Mouse (Mus musculus): ENCODE results near the gene Supt3.

The Supt3 gene

DNA sequence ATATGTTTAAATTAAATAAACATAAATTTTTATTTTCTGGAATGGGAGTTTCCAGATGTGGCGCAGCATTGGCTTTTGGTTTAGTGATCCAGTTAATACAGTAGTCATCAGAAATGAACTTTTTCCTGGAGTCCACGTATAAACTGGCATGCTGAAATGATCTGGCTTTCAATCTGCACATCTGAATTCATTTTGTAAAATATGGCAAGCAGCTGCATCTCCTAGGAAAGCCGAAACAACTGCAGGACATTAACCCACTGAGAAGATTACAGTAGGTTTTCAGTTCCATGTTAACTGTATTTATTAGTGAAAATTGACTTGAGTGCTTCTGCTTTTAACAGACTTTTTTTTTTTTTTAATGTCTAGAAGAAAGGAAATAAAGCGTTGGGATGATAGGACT is 5.4 kb downstream of the Supt3 start:
- DNase-seq (ENCODE audit: low read depth): no peak

DNA sequence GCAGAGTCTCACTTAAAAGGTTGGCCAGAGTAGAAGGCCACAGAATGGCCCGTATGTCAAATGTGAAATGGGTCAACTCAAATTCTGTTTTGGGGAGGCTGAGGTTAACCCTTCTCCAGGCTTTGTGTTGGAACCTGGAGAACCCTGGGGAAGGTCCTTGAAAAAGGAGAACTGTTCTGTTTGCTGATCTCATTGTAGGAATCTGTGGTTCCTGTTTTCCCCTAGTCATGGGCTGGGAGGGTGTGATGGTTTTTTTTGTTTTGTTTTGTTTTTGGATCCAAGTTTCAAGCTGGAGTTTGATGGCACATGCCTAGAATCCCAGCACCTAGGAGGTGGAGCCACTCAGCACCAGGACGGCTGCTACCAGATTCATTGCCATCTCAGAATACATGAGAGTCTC is 6.2 kb downstream of the Supt3 start:
- DNase-seq (ENCODE audit: low read depth): peak; percentile 49

DNA sequence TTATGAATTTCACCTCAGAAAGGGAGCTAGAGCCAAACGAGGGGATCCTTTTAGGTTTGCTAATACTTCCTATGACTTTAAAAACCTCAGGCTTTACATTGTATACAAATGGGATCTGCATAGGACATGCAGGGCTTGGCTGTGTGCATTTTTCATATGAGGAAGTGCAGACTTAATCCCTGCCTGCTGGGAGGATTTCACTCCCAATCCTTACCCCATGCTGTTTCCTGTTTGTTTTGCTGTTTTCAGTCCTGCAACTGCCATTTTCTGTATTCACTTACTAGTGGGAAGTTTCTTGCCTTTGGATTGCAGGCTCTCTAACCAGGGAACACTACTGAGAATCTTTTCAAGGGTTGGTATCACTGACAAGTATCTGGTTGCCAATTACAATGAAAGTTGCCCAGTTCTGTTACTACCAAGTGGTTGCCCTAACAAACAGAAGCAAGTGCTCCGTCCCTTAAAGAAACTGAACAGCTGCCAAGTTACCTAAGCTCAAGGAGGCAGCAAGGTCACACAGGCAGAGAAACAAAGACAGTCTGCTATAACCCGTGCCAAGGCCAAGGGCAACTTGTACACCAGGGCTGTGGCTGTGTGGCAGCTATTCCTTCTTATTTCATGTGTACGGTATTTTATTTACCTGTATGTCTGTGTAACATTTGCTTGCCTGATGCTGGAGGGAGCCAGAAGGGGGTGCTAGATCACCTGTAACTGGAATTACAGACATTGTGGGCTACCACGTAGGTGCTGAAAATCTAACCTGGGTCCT is 12.2 kb downstream of the Supt3 start:
- no peak for DNase-seq (ENCODE audit: low read depth)

DNA sequence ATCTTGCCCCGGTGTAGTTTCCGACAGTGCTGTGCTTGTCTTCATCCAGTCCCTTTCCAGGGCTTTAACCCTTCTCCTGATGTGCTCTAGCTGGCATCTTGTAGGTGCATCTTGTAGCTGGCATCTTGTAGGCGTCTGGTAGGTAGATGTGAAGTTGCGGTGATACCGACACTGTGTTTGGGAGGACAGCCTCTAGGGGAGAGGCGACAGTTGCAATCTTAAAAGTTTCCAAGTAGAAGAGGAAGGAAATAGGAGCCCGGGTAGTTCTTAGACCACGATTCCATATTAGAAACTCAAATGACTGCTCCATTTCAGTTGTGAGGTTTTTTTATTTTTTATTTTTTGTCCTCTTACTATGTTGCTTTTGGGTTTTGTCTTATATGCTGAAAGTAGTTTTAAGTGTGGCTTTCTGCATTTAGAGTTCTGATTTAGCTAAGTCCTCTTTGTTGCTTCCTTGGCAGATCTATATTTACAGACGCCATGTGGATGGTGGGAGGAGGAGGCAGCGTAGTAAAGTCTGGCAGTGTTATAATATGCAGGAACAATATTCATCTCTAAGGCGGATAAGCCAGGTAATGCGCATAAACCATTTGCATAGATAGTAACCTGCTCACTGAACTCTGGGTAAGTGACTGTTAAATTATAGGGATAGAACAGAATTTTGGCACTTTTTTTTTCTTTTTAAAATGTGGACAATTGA is 15.4 kb downstream of the Supt3 start:
- DNase-seq (ENCODE audit: low read depth): peak; percentile 51

DNA sequence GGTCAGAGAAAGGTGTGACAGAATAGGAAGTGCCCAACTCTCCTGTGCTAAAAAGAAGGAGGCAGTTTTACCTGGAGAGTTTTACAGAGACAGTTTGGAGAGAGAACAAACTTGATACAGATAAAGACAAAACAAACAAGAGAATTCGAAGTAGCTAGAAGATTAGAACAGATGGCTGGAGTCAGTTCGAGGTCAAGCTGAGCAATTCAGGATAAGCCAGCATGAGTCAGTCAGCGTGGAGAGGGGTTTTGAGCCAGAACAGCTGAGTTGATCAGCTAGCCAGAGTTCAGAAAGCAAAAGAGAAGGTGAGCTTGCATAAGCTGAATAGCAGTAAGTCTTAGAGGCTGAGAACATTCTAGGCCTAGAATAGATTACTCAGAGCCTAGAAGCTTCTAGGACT is 20.4 kb downstream of the Supt3 start:
- DNase-seq (ENCODE audit: low read depth): peak; percentile 79

DNA sequence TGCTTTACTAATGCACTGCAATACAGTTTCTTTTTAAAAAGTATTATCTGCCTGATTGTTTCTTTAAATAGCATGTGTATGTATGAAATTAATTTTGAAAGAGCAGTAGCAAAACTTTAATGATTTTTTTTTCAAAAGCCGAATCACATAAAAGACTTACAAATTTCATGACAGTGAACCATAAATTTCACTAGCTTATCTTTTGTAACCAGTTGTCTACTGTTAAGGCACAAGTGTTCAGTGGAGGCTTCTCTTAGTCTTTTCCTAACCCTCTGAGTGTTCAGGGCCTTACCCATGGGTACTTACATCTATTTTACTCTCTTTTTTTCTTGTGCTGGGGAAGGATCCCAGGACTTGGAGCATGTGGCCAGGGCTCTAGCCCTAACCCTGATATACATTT is 30.1 kb downstream of the Supt3 start:
- DNase-seq (ENCODE audit: low read depth): no peak

DNA sequence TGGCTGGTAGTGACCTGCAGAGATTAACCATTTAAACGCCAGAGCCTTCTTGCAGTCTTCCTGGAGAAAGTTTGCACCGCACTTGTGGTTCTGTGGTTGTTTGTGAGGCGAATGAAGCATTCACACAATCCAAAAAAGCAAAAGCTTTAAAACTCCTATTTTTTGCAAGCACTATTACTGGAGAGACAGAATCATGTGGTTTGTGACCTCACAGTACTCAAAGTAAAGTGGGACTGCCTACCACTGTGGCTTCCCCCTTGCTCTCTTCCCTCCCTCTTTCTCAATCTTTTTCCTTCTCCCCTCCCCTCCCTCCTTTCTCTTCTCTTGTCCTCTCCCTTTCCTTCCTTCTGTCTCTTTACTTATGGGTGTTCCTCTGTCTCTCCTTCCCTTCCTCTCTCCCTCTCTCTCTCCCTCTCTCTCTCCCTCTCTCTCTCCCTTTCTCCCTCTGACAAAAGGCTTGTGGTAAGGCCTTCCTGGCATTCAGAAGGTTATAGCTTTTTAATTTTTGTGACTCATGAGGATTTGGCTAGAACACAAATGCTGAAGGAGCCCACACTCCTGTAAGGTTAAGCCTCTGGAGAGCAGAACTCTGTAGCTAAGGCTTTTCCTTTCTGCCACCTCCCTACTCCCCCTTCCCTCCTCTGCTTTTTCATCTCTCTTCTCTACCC is 37.7 kb downstream of the Supt3 start, which contains the start of gene Runx2:
TSS of gene Runx2 (minus strand) at position 290 of the 668 bp plus-strand sequence.
- DNase-seq (ENCODE audit: low read depth): peak; percentile 83

DNA sequence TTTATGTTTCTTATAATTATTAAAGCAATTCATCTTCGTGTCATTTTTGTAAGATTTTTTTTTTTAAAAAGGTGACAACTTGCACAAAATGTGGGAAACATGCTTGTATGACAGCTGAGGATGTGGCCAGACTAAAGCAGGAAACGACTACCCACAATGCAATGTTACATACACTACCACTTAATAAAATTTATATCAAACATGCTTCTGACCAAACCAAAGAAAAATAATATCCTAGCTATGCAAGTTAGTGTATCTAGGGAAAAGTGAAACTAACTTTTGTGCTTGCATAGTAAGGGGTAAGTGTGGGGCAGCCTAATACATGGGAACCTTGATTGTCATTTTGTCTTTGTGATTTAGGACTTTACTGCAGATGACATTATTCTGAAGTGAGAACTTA is 41.9 kb downstream of the Supt3 start:
- peak; percentile 73 for DNase-seq (ENCODE audit: low read depth)

DNA sequence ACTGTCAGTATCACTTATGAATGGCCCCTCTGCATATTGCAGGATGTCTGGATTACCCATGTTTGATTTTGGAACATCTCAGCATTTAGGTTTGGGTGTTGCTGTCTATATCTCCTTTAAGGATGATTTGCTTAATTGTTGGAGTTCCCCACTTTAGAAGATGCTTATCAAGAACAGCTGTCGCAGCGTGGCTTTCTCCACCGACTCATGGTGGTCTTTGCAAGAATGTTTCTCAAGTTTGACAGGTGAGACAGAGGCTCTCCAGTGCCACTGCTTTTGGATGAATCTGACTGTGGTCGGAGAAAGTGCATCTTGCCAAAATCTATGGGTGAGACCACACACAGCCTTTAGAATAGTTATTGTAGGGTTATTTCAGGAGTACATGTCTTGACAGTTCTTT is 42.9 kb downstream of the Supt3 start:
- no peak for DNase-seq (ENCODE audit: low read depth)

DNA sequence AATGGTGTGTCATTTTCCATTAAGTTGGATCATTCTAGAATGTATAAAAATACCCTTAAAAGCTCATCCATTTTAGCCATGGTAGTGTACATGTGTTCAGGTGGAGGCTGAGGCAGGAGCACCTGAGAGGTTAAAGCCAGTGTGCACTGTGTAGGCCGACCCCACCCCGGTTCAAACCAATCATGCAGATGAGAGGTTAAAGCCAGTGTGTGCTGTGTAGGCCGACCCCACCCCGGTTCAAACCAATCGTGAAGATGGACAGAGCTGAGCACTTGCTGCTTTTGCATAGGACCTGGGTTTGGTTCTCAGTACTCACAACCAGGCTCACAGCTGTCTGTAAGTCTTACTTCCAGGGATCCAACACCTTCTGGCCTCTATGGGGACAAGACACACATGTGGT is 45.0 kb downstream of the Supt3 start:
- no peak for DNase-seq (ENCODE audit: low read depth)

DNA sequence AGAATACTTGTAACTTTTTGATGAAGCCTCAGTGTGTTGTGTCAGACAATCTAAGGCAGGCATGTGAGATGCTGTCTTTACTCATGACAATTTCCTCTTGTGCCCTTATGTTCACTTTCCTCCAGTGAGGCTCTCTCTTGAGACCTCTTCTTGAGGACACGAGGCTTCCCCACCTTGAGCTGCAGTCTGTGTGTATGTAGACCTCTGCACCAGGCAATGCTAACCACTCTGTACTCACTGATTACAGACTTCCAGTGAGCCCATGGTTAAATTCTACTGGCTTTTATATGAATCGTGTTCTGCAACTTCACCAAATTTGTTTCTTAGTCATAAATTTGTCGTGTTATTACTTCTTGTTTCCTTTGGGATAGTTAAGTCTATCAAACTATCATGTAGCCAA is 50.2 kb downstream of the Supt3 start:
- no peak for DNase-seq (ENCODE audit: low read depth)

DNA sequence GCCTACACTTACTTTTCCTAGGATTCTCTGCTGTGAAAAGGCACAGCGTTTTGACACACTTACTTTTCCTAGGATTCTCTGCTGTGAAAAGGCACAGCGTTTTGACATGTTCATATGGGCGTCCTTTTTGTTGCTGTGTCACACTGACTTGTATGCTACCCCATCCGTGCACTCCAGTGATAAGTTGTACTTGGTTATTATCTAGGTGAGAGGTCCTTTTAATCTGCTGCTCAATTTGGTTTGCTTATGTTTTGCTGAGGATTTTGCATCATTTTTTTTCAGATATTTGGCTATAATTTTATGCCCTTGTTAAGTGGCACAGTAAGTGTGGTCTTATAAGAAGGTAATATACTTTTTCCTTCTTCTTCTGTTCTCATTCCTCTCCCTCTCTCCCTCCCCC is 51.0 kb downstream of the Supt3 start:
- DNase-seq (ENCODE audit: low read depth): no peak

DNA sequence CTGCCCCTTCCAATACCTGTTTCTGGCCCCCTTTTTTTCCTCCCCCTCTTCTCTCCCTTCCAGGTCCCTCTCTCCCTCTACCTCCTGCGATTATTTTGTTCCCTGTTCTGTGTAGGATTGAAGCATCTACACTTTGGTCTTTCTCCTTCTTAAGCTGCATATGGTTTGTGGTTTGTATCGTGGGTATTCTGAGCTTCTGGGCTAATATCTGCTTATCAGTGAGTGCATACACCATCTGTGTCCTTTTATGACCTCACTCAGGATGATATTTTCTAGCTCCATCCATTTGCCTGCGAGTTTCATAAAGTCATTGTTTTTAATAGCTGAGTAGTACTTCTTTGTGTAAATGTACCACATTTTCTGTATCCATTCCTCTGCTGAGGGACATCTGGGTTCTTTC is 52.6 kb downstream of the Supt3 start:
- peak; percentile 75 for DNase-seq (ENCODE audit: low read depth)

DNA sequence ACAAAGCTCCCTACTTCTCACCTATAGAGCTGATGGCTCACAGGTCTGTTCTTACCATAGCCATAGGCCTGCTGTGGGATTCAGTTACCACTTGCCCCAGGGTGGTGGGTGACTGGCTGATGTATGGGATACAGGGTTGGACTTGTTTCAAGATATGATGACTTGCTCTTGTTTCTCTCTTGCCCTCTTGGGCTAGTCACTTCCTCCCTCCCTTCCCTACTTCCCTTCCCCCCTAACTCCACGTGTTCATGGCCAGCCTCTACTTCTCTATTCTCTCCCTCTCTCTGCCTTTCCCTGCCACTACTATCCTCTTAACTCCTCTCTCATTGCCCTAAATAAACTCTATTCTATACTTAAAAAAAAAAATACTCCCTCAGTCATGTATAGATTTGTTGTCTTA is 54.2 kb downstream of the Supt3 start:
- peak; percentile 64 for DNase-seq (ENCODE audit: low read depth)

DNA sequence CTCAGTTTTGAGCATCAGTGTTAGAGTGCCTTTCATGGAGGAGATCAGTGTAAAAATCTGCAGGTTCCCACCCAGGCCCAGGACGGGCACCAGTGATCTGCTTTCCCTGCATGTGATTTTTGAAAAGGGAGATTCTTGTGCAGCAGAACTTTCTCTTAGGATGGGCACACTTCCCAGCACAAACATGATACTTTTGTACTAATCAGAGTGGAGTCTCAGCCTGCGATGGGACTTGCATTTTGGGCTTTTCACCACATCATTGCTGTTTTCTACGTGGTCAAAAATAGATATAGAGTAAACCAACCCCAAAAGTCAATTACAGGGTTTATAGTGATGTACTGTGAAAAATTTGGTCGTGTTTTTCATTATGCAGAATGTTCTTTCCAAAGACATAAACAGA is 65.2 kb downstream of the Supt3 start:
- no peak for DNase-seq (ENCODE audit: low read depth)

DNA sequence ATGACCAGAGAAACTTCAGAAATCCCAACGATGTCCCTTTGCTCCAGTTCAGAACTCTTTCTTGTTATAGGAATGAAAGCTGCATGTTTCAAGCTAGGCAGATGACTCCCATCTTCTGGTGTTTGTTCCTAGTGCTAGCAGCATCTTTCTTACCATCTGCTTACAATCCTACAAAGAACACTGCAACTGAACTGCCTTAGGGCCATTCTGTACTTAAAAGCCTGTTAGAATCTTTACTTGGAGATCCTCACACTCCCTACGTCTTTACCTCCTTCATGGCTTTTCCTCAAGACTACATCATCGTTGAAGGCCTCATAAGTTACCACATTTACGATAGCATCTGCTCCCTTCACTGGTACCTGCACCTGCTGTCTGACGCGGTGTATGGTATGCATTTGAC is 86.2 kb downstream of the Supt3 start:
- no peak for DNase-seq (ENCODE audit: low read depth)

DNA sequence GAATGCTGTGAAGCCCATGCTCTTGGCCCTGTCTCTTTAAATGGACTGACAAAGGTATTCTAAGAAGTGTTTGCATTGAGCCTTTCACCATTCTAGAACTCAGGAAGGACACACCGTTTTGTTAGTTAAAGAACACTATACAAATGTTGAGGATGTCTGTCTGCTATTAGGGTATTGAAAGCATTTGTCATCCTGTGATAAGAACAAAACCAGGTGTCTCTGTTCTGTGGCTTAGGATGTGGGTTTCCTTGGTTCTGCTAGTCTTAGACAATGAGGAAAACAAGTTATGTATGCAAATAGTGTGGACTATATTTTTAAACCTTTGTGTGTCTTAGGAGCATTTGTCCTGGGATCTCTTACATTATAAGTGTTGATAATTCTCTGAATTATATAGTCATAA is 116.6 kb downstream of the Supt3 start:
- DNase-seq (ENCODE audit: low read depth): peak; percentile 92

DNA sequence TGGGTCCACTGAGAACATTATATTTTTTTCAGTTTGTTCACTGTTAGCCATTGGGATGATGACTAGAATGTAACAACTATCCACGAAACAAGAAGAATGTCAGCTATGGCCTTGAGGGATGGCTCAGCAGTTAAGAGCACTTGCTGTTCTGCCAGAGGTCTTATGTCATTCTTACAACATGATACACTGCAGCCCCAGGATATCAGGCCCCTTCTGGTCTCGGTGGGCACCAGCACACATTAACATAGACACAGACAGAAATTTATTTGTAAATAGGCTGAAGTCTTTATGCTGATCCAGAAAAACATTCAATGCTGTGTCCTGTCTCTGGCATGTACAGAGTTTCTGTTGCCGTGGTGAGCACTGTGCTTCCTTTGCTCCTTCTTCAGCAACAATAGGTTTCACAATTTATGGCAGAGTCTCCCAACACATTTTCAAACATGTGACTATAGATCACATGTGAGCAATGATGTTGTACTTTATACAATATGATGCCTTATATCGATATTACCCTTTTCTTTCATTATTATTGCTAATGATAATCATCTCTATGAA is 166.7 kb downstream of the Supt3 start:
- peak; percentile 34 for DNase-seq (ENCODE audit: low read depth)

DNA sequence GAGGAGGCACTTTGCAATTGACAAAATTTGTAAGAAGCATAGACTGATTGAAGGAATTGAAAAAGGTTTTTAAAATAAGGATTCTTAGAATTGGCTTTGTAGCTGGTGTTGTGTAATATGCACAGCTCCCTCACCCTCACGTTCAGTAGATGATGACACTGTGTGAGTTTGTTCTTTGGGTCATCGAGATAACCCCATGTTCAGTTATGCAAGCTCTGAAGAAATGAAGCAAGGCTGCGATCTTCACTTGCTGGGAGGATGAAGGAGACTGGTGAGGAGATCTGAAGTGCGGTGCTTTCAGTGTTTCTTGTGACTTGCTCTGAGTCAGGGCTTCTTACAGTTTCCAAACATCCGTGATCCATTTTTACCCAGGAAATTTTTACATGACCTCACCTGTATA is 168.4 kb downstream of the Supt3 start:
- peak; percentile 81 for DNase-seq (ENCODE audit: low read depth)

DNA sequence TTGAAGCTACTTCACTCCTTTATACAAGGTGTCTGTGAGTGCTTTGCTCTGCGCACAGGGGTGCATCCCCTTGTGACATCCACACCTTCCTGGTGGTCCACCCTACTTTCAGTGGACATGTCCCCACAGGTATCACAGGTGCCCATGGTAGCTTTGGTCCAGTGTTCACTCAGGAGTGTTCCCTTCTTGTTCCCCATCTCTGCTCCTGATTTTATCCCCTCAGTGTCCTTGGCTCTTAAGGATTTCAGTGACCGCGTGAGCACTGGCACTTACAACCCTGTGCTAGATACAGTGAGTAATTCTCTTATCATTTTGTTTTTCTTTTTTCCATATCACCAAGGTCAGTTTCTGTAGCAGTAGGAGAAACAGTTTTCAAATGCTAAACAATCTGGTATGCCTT is 171.4 kb downstream of the Supt3 start:
- no peak for DNase-seq (ENCODE audit: low read depth)

DNA sequence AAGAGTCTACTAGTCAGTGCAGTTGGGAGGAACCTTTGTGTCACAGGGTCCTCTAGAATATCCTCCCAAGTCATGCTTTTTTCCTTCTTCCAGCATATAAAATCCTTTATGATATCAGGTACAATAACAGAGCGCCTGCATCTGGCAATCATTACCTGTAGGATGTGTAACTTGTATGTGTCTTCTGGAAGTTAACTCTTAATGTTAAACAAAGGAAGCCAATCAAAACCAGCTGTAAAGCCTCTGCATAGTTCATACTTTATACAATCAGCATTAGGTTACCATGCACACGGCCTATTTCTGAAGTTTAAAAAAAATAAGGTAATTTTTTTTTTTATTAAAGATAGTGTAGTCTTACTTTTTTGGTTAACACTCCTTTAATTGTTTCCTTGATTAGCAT is 179.7 kb downstream of the Supt3 start:
- DNase-seq (ENCODE audit: low read depth): no peak

DNA sequence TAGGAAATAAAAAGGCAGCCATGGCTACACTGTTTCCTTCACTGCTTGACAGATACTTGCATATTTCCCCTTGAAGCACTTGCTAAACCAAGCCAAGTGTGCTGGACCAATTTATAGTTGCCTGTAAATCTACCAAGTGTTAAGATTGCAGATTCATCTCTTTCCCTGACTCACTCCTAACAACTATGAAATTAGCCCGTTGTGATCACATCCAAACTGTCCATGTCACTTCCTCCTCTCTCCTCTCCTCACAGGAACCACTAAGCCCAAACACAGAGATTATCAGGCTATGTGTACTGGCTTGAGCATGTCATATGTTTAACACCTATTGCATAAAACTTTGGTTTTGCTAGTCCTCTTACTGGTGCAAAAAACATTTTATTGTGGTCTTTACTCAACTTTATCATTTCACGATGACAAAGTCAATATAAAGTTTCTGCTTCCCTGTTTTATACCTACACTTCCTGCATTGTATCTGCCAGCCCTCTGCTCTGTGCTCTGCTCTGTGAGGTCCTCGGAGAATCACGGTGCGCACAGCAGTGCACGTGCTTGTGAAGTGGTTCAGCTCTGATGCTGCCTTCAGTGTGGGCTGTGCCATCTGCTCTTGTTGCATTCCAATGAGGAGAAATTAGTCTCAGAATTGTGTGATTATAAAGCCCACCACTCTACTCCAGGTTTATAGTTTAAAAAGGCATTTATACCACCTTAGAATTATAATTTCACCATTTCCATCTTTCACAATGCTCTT is 186.3 kb downstream of the Supt3 start:
- DNase-seq (ENCODE audit: low read depth): peak; percentile 64
